Mouse (Mus musculus) layer of hippocampus, postnatal 36 days (tissue): ENCODE measurements around the gene Olfr809. TPM values are rescaled to one million over a fixed set of nuclear protein-coding genes. Genes with fewer than 3 reads are reported as not detected.

Experiments
- DNase-seq, 2 experiments: peaks; one replicate each; pipeline ENCODE4 v3.0.0; 2022
- microRNA-seq, 2 experiments: library from miRNA; unstranded; fragments of <30 nt; microRNA quantifications; one replicate each; pipeline ENCODE4 v1.2.0; 2021
- total RNA-seq, 2 experiments: library from RNA; stranded (reverse); gene quantifications; 2 replicates each; pipeline ENCODE4 v1.2.3; 2021

The Olfr809 gene
- not detected for total RNA-seq

- no peak for DNase-seq
Measured at GRCm38 (mm10) chr10:129774338-129774737, at the start of gene Olfr809. TSS of gene Olfr809 (plus strand) at chr10:129774638.

- DNase-seq = no peak
Measured at GRCm38 (mm10) chr10:129729275-129729674, 45.2 kb upstream of the Olfr809 start, which contains the start of gene Olfr805. TSS of gene Olfr805 (minus strand) at chr10:129729375.

- no peak for DNase-seq
Measured at GRCm38 (mm10) chr10:129741821-129742220, 32.6 kb upstream of the Olfr809 start, which contains the start of gene Olfr806. TSS of gene Olfr806 (minus strand) at chr10:129741921.

- DNase-seq = no peak
Measured at GRCm38 (mm10) chr10:129757693-129758092, 16.7 kb upstream of the Olfr809 start, which contains the start of gene Olfr807. TSS of gene Olfr807 (minus strand) at chr10:129757793.

GRCm38 (mm10) chr10:129765182-129765581 is 9.3 kb upstream of the Olfr809 start, which contains the start of gene Olfr808:
TSS of gene Olfr808 (plus strand) at chr10:129765482.
- DNase-seq = no peak

GRCm38 (mm10) chr10:129778123-129778522 is 3.7 kb downstream of the Olfr809 start:
- no peak for DNase-seq

GRCm38 (mm10) chr10:129794817-129795216 is 20.4 kb downstream of the Olfr809 start, which contains the start of gene Olfr810:
TSS of gene Olfr810 (minus strand) at chr10:129794917.
- DNase-seq = no peak

- no peak for DNase-seq
Measured at GRCm38 (mm10) chr10:129804296-129804695, 29.9 kb downstream of the Olfr809 start, which contains the start of gene Olfr811. TSS of gene Olfr811 (minus strand) at chr10:129804396.

Small RNA genes lying within 50 kb of the gene (microRNA-seq; reads per million reads assigned to microRNA genes)
- 0 reads per million in 2 experiments for gene Gm24485

Other genes starting within 250 kb of the Olfr809 start
- not detected for gene Olfr792, start 235.5 kb upstream of the Olfr809 start, total RNA-seq
- gene Olfr794, start 207.0 kb upstream of the Olfr809 start, total RNA-seq = not detected
- gene Olfr796, start 162.1 kb upstream of the Olfr809 start, total RNA-seq = not detected
- not detected for gene Olfr798, start 146.7 kb upstream of the Olfr809 start, total RNA-seq
- gene Olfr799, start 137.2 kb upstream of the Olfr809 start, total RNA-seq = not detected
- not detected for gene Olfr800, start 116.9 kb upstream of the Olfr809 start, total RNA-seq
- not detected for gene Olfr801, start 100.8 kb upstream of the Olfr809 start, total RNA-seq
- gene Olfr802, start 86.5 kb upstream of the Olfr809 start, total RNA-seq = under 1 TPM in 1 of 2 experiments, not detected in 1; 0.05 TPM
- gene Olfr803, start 80.4 kb upstream of the Olfr809 start, total RNA-seq = not detected
- gene Olfr804, start 71.4 kb upstream of the Olfr809 start, total RNA-seq = not detected
- gene Olfr805, start 45.3 kb upstream of the Olfr809 start, total RNA-seq = not detected
- gene Olfr806, start 32.7 kb upstream of the Olfr809 start, total RNA-seq = not detected
- not detected for gene Olfr807, start 16.8 kb upstream of the Olfr809 start, total RNA-seq
- gene Olfr808, start 9.2 kb upstream of the Olfr809 start, total RNA-seq = not detected
- not detected for gene Olfr810, start 20.3 kb downstream of the Olfr809 start, total RNA-seq
- gene Olfr811, start 29.8 kb downstream of the Olfr809 start, total RNA-seq = not detected
- gene Olfr812, start 71.5 kb downstream of the Olfr809 start, total RNA-seq = not detected
- not detected for gene Olfr813, start 80.7 kb downstream of the Olfr809 start, total RNA-seq
- gene Olfr814, start 105.2 kb downstream of the Olfr809 start, total RNA-seq = not detected
- gene Olfr815, start 131.2 kb downstream of the Olfr809 start, total RNA-seq = not detected
- not detected for gene Olfr816, start 141.0 kb downstream of the Olfr809 start, total RNA-seq
- not detected for gene Olfr818, start 174.5 kb downstream of the Olfr809 start, total RNA-seq
- gene Olfr819, start 192.6 kb downstream of the Olfr809 start, total RNA-seq = not detected
- not detected for gene Olfr247, start 201.5 kb downstream of the Olfr809 start, total RNA-seq
- gene Gm10310, start 210.4 kb downstream of the Olfr809 start, total RNA-seq = not detected
- gene Olfr820, start 238.0 kb downstream of the Olfr809 start, total RNA-seq = not detected